Mouse (Mus musculus) adrenal gland, postnatal 14 days (tissue): ENCODE results near the gene Gm21861. TPM values are rescaled to one million over a fixed set of nuclear protein-coding genes. Genes with fewer than 3 reads are reported as not detected.
"Not testable (repeated sequence)": the region's sequence is repeated elsewhere in the genome, so short reads cannot be mapped to it uniquely, and the experiment has no call there.

ENCODE experiments used
- DNase-seq: peaks from one replicate; pipeline ENCODE4 v3.0.0; 2021; ENCODE audit warnings: mixed read lengths
- long read RNA-seq, 2 experiments: library from polyadenylated mRNA; stranded (forward); transcript quantifications; one replicate each; pipeline ENCODE4 v2.0.0; 2021
- total RNA-seq: library from RNA; stranded (reverse); gene quantifications from 2 replicates; pipeline ENCODE4 v1.2.3, GENCODE M21; 2021

Gene Gm21861
- total RNA-seq = not detected in 2 replicates
- long read RNA-seq, experiment 1 = 0 reads
- long read RNA-seq, experiment 2 = 0 reads

DNA sequence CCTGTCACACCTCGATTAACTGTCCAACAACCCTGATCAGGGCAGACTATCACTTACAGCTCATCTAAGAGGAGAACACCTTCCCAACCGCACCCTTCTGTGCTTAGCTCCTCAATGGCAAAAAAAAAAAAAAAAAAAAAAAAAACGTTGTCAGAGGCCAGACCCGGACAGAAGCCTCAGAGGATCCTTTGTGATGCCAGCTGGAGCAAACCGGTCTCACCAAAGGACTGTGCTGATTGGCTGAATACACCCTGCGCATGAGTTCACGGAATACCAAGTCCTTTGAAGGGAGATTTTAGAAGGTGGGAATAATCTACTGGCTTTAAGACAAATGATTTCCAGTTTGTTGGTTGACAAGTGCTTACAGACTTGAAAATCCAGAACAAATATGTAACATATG is at the start of gene Gm21861:
Gene Gm21861 (minus strand): TSS at position 101 of the 400 bp plus-strand sequence.
- not testable (repeated sequence) for DNase-seq
